Mouse (Mus musculus) lung, adult 2 months (tissue): Measurements from ENCODE around the gene Acer1.

Experiments
- CTCF ChIP-seq: fragments of 200-500 bp; IDR thresholded peaks from 2 replicates; pipeline ENCODE4 v1.5.1; 2011; ENCODE audit warnings: mild to moderate bottlenecking, low read length, control low read depth; ENCODE audit not compliant: insufficient read depth
- POLR2A ChIP-seq: fragments of 200-500 bp; IDR thresholded peaks from 2 replicates; pipeline ENCODE4 v1.6.1; 2011; ENCODE audit warnings: low read depth, mild to moderate bottlenecking, control low read depth, low read length, borderline replicate concordance; ENCODE audit errors: extremely low read depth

DNA sequence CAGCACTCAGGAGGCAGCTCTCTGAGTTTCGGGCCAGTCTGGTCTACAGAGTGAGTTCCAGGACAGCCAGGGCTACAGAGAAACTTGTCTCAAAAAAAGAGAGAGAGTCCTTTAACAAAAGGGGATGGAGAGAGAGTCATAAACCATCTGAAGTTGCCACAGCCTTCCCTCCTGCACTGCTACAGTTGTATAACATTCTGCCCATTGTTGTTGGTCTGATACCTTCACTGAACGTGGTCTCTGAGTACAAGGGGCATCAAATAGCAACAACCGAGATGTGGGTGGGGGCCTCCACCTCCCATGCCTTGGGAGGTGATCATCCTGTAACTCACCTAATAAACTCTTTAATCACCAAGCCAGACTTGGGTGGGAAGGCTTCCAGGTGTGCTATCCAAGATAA lies 3.7 kb upstream of the Acer1 start:
- TF ChIP-seq CTCF (no peak), POLR2A (no peak)
